ENCODE assay signal across 8 mouse cellular contexts in the genomic region with DNA sequence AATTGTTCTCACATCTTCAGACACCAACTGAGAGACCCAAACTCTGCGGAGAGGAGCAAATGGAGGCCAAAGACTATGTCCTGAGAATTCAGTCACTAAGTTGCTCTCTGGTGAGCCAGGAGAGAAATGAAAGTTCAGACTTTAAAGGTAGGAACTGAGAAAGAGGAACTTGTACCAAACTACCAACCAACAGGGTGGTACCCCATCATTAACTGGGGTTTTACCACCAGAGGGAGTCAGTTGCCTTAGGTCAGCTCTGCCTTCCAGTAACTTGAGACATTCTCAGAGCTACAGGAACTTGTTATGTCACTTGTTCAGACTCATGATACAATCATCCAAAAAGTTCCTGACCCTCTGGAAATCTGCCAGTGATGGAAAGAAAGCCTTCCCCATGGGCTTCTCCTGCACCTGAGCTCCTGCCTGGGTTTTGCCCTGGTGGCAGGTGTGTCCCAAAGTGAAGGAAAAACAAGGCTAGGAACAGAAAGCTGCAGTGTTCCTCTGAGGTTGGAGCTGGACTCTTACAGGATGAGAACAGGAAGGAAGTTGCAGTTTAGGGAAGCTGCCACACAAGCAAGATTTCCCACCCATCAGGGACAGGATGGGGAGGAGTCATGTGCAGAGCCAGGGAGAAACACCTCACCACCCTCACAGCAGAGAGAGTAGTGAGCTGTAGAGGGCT. TPM values are rescaled to one million over a fixed set of nuclear protein-coding genes. Genes with fewer than 3 reads are reported as not detected.
A peak's percentile ranks its signal among the peaks of the same experiment; 100 is the strongest.
DNase-seq lines count a peak whose midpoint lies in the region; ATAC-seq lines count a peak whose summit lies in the region.

A gene (minus strand): TSS at position 149 of the 679 bp plus-strand sequence.

- H3K9me3 ChIP-seq in kidney, embryonic 15.5 days (replicated peaks), result no peaks in the 10 kb centered on the region
- no peaks in the 10 kb centered on the region for H3K9me3 ChIP-seq in forebrain, embryonic 15.5 days
- H3K9me3 ChIP-seq in midbrain, embryonic 16.5 days (replicated peaks; ENCODE audit: control insufficient read depth, low read length, poor library complexity, severe bottlenecking), result no peaks in the 10 kb centered on the region

- no peaks in the 10 kb centered on the region for H3K36me3 ChIP-seq in kidney, embryonic 15.5 days
- no peaks in the 10 kb centered on the region for H3K36me3 ChIP-seq in forebrain, embryonic 15.5 days
- no peaks in the 10 kb centered on the region for H3K36me3 ChIP-seq in midbrain, embryonic 16.5 days (ENCODE audit: control insufficient read depth, insufficient read depth, low read length)

- H3K27me3 ChIP-seq in kidney, embryonic 15.5 days, result no peaks in the 10 kb centered on the region
- no peaks in the 10 kb centered on the region for H3K27me3 ChIP-seq in forebrain, embryonic 15.5 days
- no peaks in the 10 kb centered on the region for H3K27me3 ChIP-seq in midbrain, embryonic 16.5 days (ENCODE audit: control insufficient read depth, insufficient read depth, low read depth, low read length)

- no peak within 1 kb of the TSS for H3K4me3 ChIP-seq in kidney, embryonic 15.5 days (replicated peaks)
- no peak within 1 kb of the TSS for H3K4me3 ChIP-seq in forebrain, embryonic 15.5 days
- no peak within 1 kb of the TSS for H3K4me3 ChIP-seq in midbrain, embryonic 16.5 days (ENCODE audit: low read depth, low read length)

- WGBS in kidney, embryonic 15.5 days, result 59% methylated on average over 1 of the region's 1 CpGs
- 61% methylated on average over 1 of the region's 1 CpGs for WGBS in forebrain, embryonic 15.5 days
- 54% methylated on average over 1 of the region's 1 CpGs for WGBS in midbrain, embryonic 16.5 days

- DNase-seq in kidney, adult 18-20 months, result peak; percentile 19
- DNase-seq in MEL-GATA-1-ER (ENCODE audit: extremely low read depth, low read depth), result peak; percentile 38
- peak; percentile 19 to 53 for DNase-seq in natural killer cell, adult 2 months (ENCODE audit: low spot score in 2 of 2)
- no peak for DNase-seq in right cerebral cortex, postnatal 4 days

- H3K4me1 ChIP-seq in kidney, embryonic 15.5 days, result no peaks in the 10 kb centered on the region
- no peaks in the 10 kb centered on the region for H3K4me1 ChIP-seq in forebrain, embryonic 15.5 days
- no peaks in the 10 kb centered on the region for H3K4me1 ChIP-seq in midbrain, embryonic 16.5 days (ENCODE audit: control insufficient read depth, insufficient read depth, low read length)

- no peak within 1 kb of the TSS for H3K9ac ChIP-seq in kidney, embryonic 15.5 days
- no peak within 1 kb of the TSS for H3K9ac ChIP-seq in forebrain, embryonic 15.5 days (replicated peaks)
- no peak within 1 kb of the TSS for H3K9ac ChIP-seq in midbrain, embryonic 16.5 days (ENCODE audit: low read depth, low read length)

- no peak; the same call in 1 of the 2 replicates for ATAC-seq in kidney, embryonic 15.5 days (replicated peaks; ENCODE audit: low FRiP score)
- ATAC-seq in inflammation-experienced regulatory T-cells, adult 6 months, result peak; percentile 80
- no peak for ATAC-seq in forebrain, embryonic 15.5 days (replicated peaks)
- ATAC-seq in midbrain, embryonic 16.5 days, result no peak

- H3K27ac ChIP-seq in kidney, embryonic 15.5 days, result no peak within 1 kb of the TSS
- H3K27ac ChIP-seq in forebrain, embryonic 15.5 days (replicated peaks), result no peak within 1 kb of the TSS
- H3K27ac ChIP-seq in midbrain, embryonic 16.5 days (ENCODE audit: low read length), result no peak within 1 kb of the TSS

- H3K4me2 ChIP-seq in kidney, embryonic 15.5 days, result no peak within 1 kb of the TSS
- H3K4me2 ChIP-seq in forebrain, embryonic 15.5 days (replicated peaks), result no peak within 1 kb of the TSS
- no peak within 1 kb of the TSS for H3K4me2 ChIP-seq in midbrain, embryonic 16.5 days (ENCODE audit: low read length)

RNA-seq across cellular contexts. Expression of the gene that starts here (rescaled TPM):
- 0.09 TPM in 1 of 2 replicates, not detected in the other for polyA plus RNA-seq in kidney, embryonic 15.5 days (2015; fragmentation: Nextera tagmentation; extraction: Ambion mirVana)
- polyA plus RNA-seq in inflammation-experienced regulatory T-cells, adult 6 months (2017; shearing (Covaris generic)), result 1 to 10 TPM in 1 of 3 experiments, under 1 TPM in 2; 0.35 to 1.1 (median 0.69) TPM
- not detected in 2 replicates for polyA plus RNA-seq in forebrain, embryonic 15.5 days (2015; fragmentation: Nextera tagmentation; extraction: Ambion mirVana)
- not detected in 2 replicates for polyA plus RNA-seq in midbrain, embryonic 16.5 days (2015; fragmentation: Nextera tagmentation; extraction: Ambion mirVana)
